Mouse (Mus musculus) CD4-positive, CD25-positive, alpha-beta regulatory T cell, adult 2 months (primary cell): ENCODE results near the gene Ache.

ENCODE experiments used
- DNase-seq: peaks from one replicate; pipeline ENCODE4 v3.0.0-alpha.2; 2012; ENCODE audit warnings: low read depth, low spot score

Gene Ache

DNA sequence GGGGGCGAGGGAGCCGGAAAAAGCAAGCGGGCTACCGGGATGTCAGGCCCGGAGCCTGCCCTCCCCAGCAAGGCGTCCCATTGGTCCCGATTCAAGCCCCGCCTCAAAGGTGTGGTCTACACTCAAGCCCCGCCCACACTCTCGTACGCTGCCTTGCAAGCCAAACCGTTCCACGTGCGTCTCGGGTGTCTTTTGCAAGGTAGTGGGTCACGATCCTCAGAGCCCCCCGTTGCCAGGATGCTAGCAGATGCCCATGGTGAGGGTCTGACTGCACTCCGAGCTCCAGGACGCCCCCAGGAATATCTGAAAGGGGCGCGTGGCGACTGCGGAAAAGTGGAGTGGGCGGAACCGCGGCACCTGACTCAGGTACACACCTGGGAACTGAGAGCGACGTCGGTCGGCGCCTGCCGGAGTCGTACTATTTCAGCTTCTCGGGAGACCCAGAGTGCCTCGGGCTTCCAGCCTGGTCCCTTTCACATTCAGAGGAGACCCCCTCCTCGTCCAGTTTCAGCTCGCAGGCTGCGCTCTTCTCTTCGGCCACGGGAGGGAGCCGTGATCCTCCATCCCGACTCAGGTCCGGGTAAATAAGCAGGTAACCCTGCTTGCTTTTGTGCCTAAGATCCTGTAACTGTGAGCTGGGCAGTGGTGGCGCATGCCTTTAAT lies 46.3 kb downstream of the Ache start, which contains the start of gene Slc12a9:
Gene Slc12a9, minus strand, starts transcription at position 86 of the 663 bp plus-strand sequence.
- peak; percentile 96 for DNase-seq

DNA sequence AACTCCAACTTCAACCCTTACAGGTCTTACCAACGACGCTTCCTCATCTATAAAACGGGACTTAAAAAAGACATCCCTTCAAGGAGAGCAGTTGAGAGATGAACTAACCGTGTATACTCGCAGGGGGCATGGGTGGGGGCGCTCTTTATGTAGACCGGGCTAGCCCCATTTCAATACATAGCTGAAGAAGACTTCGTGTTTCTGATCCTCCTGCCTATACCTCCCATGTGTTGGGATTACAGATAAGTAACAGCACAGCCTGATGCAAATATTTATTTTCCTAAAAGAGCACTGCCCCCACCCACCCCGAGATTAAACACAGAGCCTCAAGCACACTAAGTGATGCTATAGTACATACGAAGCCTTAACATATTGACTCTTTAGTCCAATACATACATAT lies 47.0 kb downstream of the Ache start:
- no peak for DNase-seq

DNA sequence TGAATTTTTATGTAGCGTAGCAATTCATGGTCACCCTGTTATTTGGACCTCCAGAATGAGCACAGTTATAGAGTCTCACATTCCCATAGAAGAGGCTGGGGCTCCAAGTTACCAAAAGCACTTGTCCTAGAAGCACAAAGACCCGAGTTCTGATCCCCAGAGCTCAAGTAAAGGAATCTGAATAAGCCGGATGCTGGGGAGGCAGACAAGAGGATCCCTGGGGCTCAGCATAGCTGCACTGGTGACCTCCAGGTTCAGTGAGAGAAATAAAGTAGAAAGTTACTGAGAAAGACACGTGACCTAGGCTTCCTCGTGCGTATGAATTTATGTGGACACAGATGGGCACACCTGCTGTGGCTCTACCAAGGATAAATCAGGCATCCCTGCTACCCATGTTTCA lies 47.7 kb downstream of the Ache start:
- no peak for DNase-seq

- DNase-seq, result no peak
Measured at GRCm38 (mm10) chr5:137337190-137337589, 49.9 kb downstream of the Ache start.

GRCm38 (mm10) chr5:137338256-137338655 lies 50.9 kb downstream of the Ache start:
- DNase-seq, result peak; percentile 80

GRCm38 (mm10) chr5:137338663-137339289 lies 51.5 kb downstream of the Ache start:
- DNase-seq, result no peak

GRCm38 (mm10) chr5:137339290-137339979 lies 52.1 kb downstream of the Ache start:
- DNase-seq, result peak; percentile 15

- DNase-seq, result no peak
Measured at GRCm38 (mm10) chr5:137340222-137340621, 52.9 kb downstream of the Ache start.

DNA sequence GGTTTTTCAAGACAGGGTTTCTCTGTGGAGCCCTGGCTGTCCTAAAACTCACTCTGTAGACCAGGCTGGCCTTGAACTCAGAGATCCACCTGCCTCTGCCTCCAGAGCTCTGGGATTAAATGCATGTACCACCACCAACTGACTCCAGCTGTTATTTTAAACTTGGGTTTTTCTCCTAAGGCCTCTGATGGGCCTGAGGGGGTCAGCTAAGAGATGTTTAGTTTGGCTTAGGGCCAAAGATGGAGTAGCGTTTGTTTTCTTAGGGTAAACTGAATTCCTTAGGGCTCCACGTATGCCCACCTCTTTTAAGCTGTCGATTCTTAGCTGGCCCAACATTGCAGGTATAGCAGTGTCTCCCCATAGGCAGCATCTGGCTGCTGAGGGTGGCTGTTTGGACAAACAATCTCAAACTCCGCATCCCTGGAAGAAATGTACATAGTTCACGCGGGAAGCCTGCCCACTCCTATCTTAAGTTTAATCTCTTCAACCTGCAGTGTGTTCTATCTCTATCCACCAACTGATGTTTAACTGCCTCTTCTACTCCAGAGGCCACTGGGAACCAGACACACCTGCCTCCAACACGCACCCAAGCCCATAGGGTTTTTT lies 55.2 kb downstream of the Ache start:
- DNase-seq, result no peak

DNA sequence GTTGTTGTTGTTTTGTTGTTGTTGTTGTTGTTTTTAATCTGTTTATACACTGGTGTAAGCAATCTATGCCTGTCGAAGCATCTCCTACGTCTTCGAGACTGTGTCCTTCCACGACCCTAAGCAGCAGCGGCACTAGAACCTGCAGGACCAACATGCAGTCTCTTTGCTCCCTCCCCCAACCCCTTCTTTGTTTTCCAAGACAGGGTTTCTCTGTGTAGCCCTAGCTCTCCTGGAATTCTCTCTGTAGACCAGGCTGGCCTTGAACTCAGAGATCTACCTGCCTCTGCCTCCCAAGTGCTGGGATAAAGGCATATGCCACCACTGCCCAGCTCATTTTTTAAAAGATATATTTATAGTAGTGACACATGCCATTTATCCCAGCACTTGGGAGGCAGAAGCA lies 56.1 kb downstream of the Ache start:
- no peak for DNase-seq

GRCm38 (mm10) chr5:137343869-137344268 lies 56.5 kb downstream of the Ache start:
- no peak for DNase-seq
